Mouse (Mus musculus): ENCODE data around the gene Dusp16. TPM values are rescaled to one million over a fixed set of nuclear protein-coding genes. Genes with fewer than 3 reads are reported as not detected.

Dusp16 gene
- polyA plus RNA-seq, 1 experiment = 3.3 TPM

GRCm38 (mm10) chr6:134665817-134666216 is 126.6 kb downstream of the Dusp16 start:
- Histone ChIP-seq H3ac (ENCODE audit: control insufficient read depth, insufficient read length, low read depth) (no peak overlapping the region), H3K79me3 (ENCODE audit: low read depth) (no peaks in the 10 kb centered on the region), H3K79me2 (ENCODE audit: control insufficient read depth, insufficient read depth) (no peaks in the 10 kb centered on the region), H3K36me3 (ENCODE audit: control insufficient read depth, insufficient read depth) (no peaks in the 10 kb centered on the region), H3K27me3 (ENCODE audit: control insufficient read depth, insufficient read depth, insufficient read length) (no peaks in the 10 kb centered on the region), H3K4me3 (ENCODE audit: insufficient read depth, poor library complexity, severe bottlenecking) (no peak overlapping the region)
- TF ChIP-seq MYOD1 (IDR thresholded peaks at IDR 0.05; ENCODE audit: control insufficient read depth, insufficient read length, low read depth) = no peak
- no peak for TF ChIP-seq MYOG (IDR thresholded peaks at IDR 0.05; ENCODE audit: control insufficient read depth, extremely low read depth, insufficient read length)
- TF ChIP-seq CEBPB (IDR thresholded peaks at IDR 0.05; ENCODE audit: low read depth) = no peak
- TF ChIP-seq MAX (IDR thresholded peaks at IDR 0.05) = no peak
- no peak for TF ChIP-seq CTCF (IDR thresholded peaks at IDR 0.05; ENCODE audit: control insufficient read depth, insufficient read depth, insufficient read length)
- no peak for TF ChIP-seq USF1 (IDR thresholded peaks at IDR 0.05; ENCODE audit: low read depth)
- TF ChIP-seq FOSL1 (IDR thresholded peaks at IDR 0.05; ENCODE audit: insufficient read depth, low read length, poor library complexity, severe bottlenecking) = no peak

Other genes with a start within 250 kb of the Dusp16 start
- 5.9 TPM for gene Lrp6, start 225.7 kb downstream of the Dusp16 start, polyA plus RNA-seq (2012; fragmentation: generic; extraction: Trizol)
- not detected for gene Mansc1, start 160.1 kb downstream of the Dusp16 start, polyA plus RNA-seq (2012; fragmentation: generic; extraction: Trizol)
- 6.0 TPM for gene Borcs5, start 153.1 kb downstream of the Dusp16 start, polyA plus RNA-seq (2012; fragmentation: generic; extraction: Trizol)
- 0.74 TPM for gene Crebl2, start 37.5 kb upstream of the Dusp16 start, polyA plus RNA-seq (2012; fragmentation: generic; extraction: Trizol)
- 2.1 TPM for gene Gpr19, start 106.0 kb upstream of the Dusp16 start, polyA plus RNA-seq (2012; fragmentation: generic; extraction: Trizol)
- gene Cdkn1b, start 127.8 kb upstream of the Dusp16 start, polyA plus RNA-seq (2012; fragmentation: generic; extraction: Trizol) = 15.8 TPM
- gene Apold1, start 189.1 kb upstream of the Dusp16 start, polyA plus RNA-seq (2012; fragmentation: generic; extraction: Trizol) = 0.05 TPM
- gene Ddx47, start 219.0 kb upstream of the Dusp16 start, polyA plus RNA-seq (2012; fragmentation: generic; extraction: Trizol) = 79.3 TPM

Measured in C2C12 (cell line).